Comparison of ENCODE assay signal across 8 mouse cellular contexts in genomic region chr7:122970119-122970781, GRCm38 (mm10). TPM values are rescaled to one million over a fixed set of nuclear protein-coding genes. Genes with fewer than 3 reads are reported as not detected.
DNase-seq lines count a peak whose midpoint lies in the region; ATAC-seq and TF ChIP-seq lines count a peak whose summit lies in the region.

No protein-coding gene starts in this region.

- no peak for TF ChIP-seq POLR2A in heart, adult 2 months (IDR thresholded peaks at IDR 0.05; ENCODE audit: insufficient read depth, low read depth, low read length)

- intact Hi-C loops in heart, adult 2 months (cut with DNase I): loop anchor here (10.0 kb wide), 1 partner anchor 405 kb away; no protein-coding TSS in a partner anchor

- H3K79me2 ChIP-seq in heart, adult 2 months (replicated peaks; ENCODE audit: control insufficient read depth, insufficient read depth, low read length): peaks cover 3% of the 10 kb centered on the region

- H3K27me3 ChIP-seq in embryonic facial prominence, embryonic 13.5 days: no peaks in the 10 kb centered on the region
- no peaks in the 10 kb centered on the region for H3K27me3 ChIP-seq in heart, adult 2 months (ENCODE audit: control insufficient read depth, insufficient read depth, low read length)
- no peaks in the 10 kb centered on the region for H3K27me3 ChIP-seq in limb, embryonic 11.5 days (ENCODE audit: control insufficient read depth, insufficient read depth, low read length)
- H3K27me3 ChIP-seq in midbrain, embryonic 11.5 days (ENCODE audit: control insufficient read depth, insufficient read depth, low read length): no peaks in the 10 kb centered on the region

- peak overlapping the region; percentile 99 for H3K4me3 ChIP-seq in embryonic facial prominence, embryonic 13.5 days
- peak overlapping the region; percentile 70 for H3K4me3 ChIP-seq in heart, adult 2 months
- H3K4me3 ChIP-seq in limb, embryonic 11.5 days (ENCODE audit: low read depth, low read length): peak overlapping the region; percentile 100
- H3K4me3 ChIP-seq in midbrain, embryonic 11.5 days (ENCODE audit: low read depth, low read length): peak overlapping the region; percentile 99

- H3K9ac ChIP-seq in embryonic facial prominence, embryonic 13.5 days: peak overlapping the region; percentile 100
- peak overlapping the region; percentile 99 for H3K9ac ChIP-seq in heart, adult 2 months (ENCODE audit: low read depth, low read length)
- peak overlapping the region; percentile 100 for H3K9ac ChIP-seq in limb, embryonic 11.5 days (ENCODE audit: low read length)
- peak overlapping the region; percentile 99 for H3K9ac ChIP-seq in midbrain, embryonic 11.5 days (ENCODE audit: low read length)

- TF ChIP-seq CTCF in heart, adult 2 months (IDR thresholded peaks at IDR 0.05): no peak

- H3K36me3 ChIP-seq in embryonic facial prominence, embryonic 13.5 days: peaks cover 11% of the 10 kb centered on the region
- peaks cover 31% of the 10 kb centered on the region for H3K36me3 ChIP-seq in heart, adult 2 months (ENCODE audit: control insufficient read depth, insufficient read depth, low read length)
- no peaks in the 10 kb centered on the region for H3K36me3 ChIP-seq in limb, embryonic 11.5 days (ENCODE audit: control insufficient read depth, insufficient read depth, low read length)
- H3K36me3 ChIP-seq in midbrain, embryonic 11.5 days (ENCODE audit: control insufficient read depth, insufficient read depth, low read length): no peaks in the 10 kb centered on the region

- peak; percentile 33 for DNase-seq in layer of hippocampus, adult 11-12 months (ENCODE audit: low spot score)
- DNase-seq in layer of hippocampus, adult 9-10 months (ENCODE audit: low spot score): no peak
- peak; percentile 82 to 83 for DNase-seq in heart, adult 2 months
- DNase-seq in kidney, adult 18-20 months: peak; percentile 75
- peak; percentile 58 for DNase-seq in limb, embryonic 11.5 days (ENCODE audit: low spot score)
- peak; percentile 96 for DNase-seq in midbrain, embryonic 11.5 days (ENCODE audit: low spot score, missing footprints)
- DNase-seq in spleen, adult 12 weeks (ENCODE audit: low spot score): peak; percentile 67

- peak overlapping the region; percentile 79 for H3K4me2 ChIP-seq in embryonic facial prominence, embryonic 13.5 days
- H3K4me2 ChIP-seq in limb, embryonic 11.5 days (ENCODE audit: low read depth, severe bottlenecking): peak overlapping the region; percentile 77
- H3K4me2 ChIP-seq in midbrain, embryonic 11.5 days: peak overlapping the region; percentile 94

- peak; percentile 40; the same call in 1 of the 2 replicates for ATAC-seq in embryonic facial prominence, embryonic 13.5 days (ENCODE audit: insufficient number of reproducible peaks, insufficient read depth, low FRiP score, low TSS enrichment, low read depth)
- peak; percentile 42 for ATAC-seq in limb, embryonic 11.5 days (ENCODE audit: insufficient number of reproducible peaks, low FRiP score, low TSS enrichment, low read depth)
- peak; percentile 61 for ATAC-seq in midbrain, embryonic 11.5 days (ENCODE audit: low FRiP score)

- peaks cover 19% of the 10 kb centered on the region for H3K4me1 ChIP-seq in embryonic facial prominence, embryonic 13.5 days
- H3K4me1 ChIP-seq in heart, adult 2 months (ENCODE audit: control insufficient read depth, insufficient read depth, low read length): peaks cover 6% of the 10 kb centered on the region; the same call in 1 of the 2 replicates
- H3K4me1 ChIP-seq in limb, embryonic 11.5 days (ENCODE audit: control insufficient read depth, insufficient read depth, low read length): 0 out of 2 replicates have a peak, but pooled peaks cover 2% of the 10 kb centered on the region
- peaks cover 18% of the 10 kb centered on the region for H3K4me1 ChIP-seq in midbrain, embryonic 11.5 days (ENCODE audit: control insufficient read depth, insufficient read depth, low read length)

- no peaks in the 10 kb centered on the region for H3K9me3 ChIP-seq in embryonic facial prominence, embryonic 13.5 days
- H3K9me3 ChIP-seq in limb, embryonic 11.5 days (ENCODE audit: control insufficient read depth, low read length): no peaks in the 10 kb centered on the region
- no peaks in the 10 kb centered on the region for H3K9me3 ChIP-seq in midbrain, embryonic 11.5 days (ENCODE audit: control insufficient read depth, low read length)

- H3K27ac ChIP-seq in embryonic facial prominence, embryonic 13.5 days: peak overlapping the region; percentile 92
- peak overlapping the region; percentile 99 for H3K27ac ChIP-seq in heart, adult 2 months
- peak overlapping the region; percentile 24 for H3K27ac ChIP-seq in limb, embryonic 11.5 days (replicated peaks; ENCODE audit: low read depth, low read length)
- H3K27ac ChIP-seq in midbrain, embryonic 11.5 days (ENCODE audit: low read depth, low read length): peak overlapping the region; percentile 80

- under 1% methylated on average over 68 of the region's 69 CpGs for WGBS in embryonic facial prominence, embryonic 13.5 days
- WGBS in heart, adult 2 months: 2% methylated on average over 69 of the region's 69 CpGs
- 0% methylated on average over 58 of the region's 69 CpGs for WGBS in limb, embryonic 11.5 days
- under 1% methylated on average over 51 of the region's 69 CpGs for WGBS in midbrain, embryonic 11.5 days

- TF ChIP-seq EP300 in heart, adult 2 months (IDR thresholded peaks at IDR 0.05; ENCODE audit: insufficient read depth, low read depth, low read length): no peak

RNA-seq across cellular contexts. Expression of gene Rbbp6, which starts 4.8 kb away (rescaled TPM):
- 41.0 and 42.7 TPM in 2 replicates for polyA plus RNA-seq in embryonic facial prominence, embryonic 13.5 days (2015; fragmentation: Nextera tagmentation; extraction: Ambion mirVana)
- total RNA-seq in heart, adult 2 months (2021): 10 to 100 TPM; 28.9 to 29.8 TPM
- polyA plus RNA-seq in heart, adult 2 months (2012; rRNA removed): 9.0 and 21.2 TPM in 2 replicates
- polyA plus RNA-seq in limb, embryonic 11.5 days (2014; fragmentation: Nextera tagmentation; extraction: Ambion mirVana): 37.8 and 39.3 TPM in 2 replicates
- polyA plus RNA-seq in midbrain, embryonic 11.5 days (2014; fragmentation: Nextera tagmentation; extraction: Ambion mirVana): 32.8 and 38.1 TPM in 2 replicates

Comparison
In these comparisons a context has a peak if more than half of its experiments do, and no peak if none do; other contexts are left out.
1. H3K27ac ChIP-seq: peak in every context shown above with its lines; median percentile 99 in heart, adult 2 months; 92 in embryonic facial prominence, embryonic 13.5 days; 80 in midbrain, embryonic 11.5 days; 24 in limb, embryonic 11.5 days.